Mouse (Mus musculus): ENCODE data around the gene Zbtb45. TPM values are rescaled to one million over a fixed set of nuclear protein-coding genes. Genes with fewer than 3 reads are reported as not detected.

Gene Zbtb45
- polyA plus RNA-seq, 1 experiment from 2014 or later, result 25.0 TPM

GRCm38 (mm10) chr7:13009143-13010004, 460 bp downstream of the Zbtb45 start:
- Histone ChIP-seq H3K9me3 (ENCODE audit: control insufficient read depth, low read length) (no peaks in the 10 kb centered on the region), H3K27ac (ENCODE audit: low read depth, low read length) (peak overlapping the region; percentile 94), H3K4me2 (replicated peaks; ENCODE audit: low read depth, low read length) (peak overlapping the region; percentile 78), H3K36me3 (ENCODE audit: control insufficient read depth, insufficient read depth, low read length) (peaks cover 6% of the 10 kb centered on the region; the same call in 1 of the 2 replicates), H3K4me3 (ENCODE audit: low read depth, low read length) (peak overlapping the region; percentile 64), H3K27me3 (ENCODE audit: control insufficient read depth, insufficient read depth, low read length) (peaks cover 7% of the 10 kb centered on the region), H3K4me1 (replicated peaks; ENCODE audit: control insufficient read depth, insufficient read depth, low read length) (peaks cover 2% of the 10 kb centered on the region; the same call in 1 of the 2 replicates), H3K9ac (ENCODE audit: low read depth, low read length) (peak overlapping the region; percentile 85)
- WGBS, result 1% methylated on average over 42 of the region's 42 CpGs
- DNase-seq (ENCODE audit: low spot score), result peak; percentile 96
- peak; percentile 90 for ATAC-seq (ENCODE audit: low FRiP score)

DNA sequence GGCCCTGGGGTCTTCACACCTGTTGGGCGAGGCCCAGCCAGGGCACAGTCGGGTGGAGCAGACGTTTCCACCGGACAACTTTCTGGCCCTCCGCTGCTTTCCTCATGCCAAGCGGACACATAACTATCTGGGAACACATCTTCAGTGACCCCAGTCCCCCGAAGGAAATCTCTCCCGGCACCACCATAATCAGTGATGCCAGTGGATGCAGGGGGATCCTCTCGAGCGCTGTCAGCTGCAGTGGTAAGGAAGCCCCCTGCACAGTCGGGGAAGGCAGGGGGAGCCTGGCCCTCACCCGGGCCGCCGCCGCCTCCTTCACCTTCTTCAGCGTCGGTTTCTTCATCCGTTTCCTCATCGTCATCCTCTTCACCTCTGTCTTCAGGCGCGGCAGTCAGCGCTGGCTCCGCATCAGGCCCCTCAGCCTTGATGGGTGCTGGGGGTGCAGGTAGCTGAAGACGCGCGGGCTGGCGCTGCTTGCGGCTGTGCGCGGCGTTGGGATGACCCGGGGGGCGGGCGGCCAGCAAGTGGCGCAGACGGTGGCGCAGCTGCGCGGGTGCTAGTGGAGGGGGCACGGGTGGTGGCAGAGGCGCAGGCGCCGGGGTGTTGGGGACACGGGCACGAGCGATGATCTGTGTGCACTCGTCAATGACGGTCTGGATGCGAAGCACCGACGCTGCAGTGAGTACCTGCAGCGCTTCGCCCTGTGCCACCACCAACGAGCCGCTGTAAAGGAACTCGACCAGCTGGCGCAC, 2.3 kb downstream of the Zbtb45 start:
- Histone ChIP-seq H3K27ac (ENCODE audit: low read depth, low read length) (no peak overlapping the region), H3K36me3 (ENCODE audit: control insufficient read depth, insufficient read depth, low read length) (peaks cover 6% of the 10 kb centered on the region; the same call in 1 of the 2 replicates), H3K4me1 (replicated peaks; ENCODE audit: control insufficient read depth, insufficient read depth, low read length) (peaks cover 2% of the 10 kb centered on the region; the same call in 1 of the 2 replicates), H3K4me2 (replicated peaks; ENCODE audit: low read depth, low read length) (peak overlapping the region; percentile 22), H3K4me3 (ENCODE audit: low read depth, low read length) (peak overlapping the region; percentile 16; the same call in 1 of the 2 replicates), H3K9ac (ENCODE audit: low read depth, low read length) (0 out of 2 replicates have a peak overlapping the region, but pooled peaks have one; percentile 7), H3K27me3 (ENCODE audit: control insufficient read depth, insufficient read depth, low read length) (peaks cover 7% of the 10 kb centered on the region), H3K9me3 (ENCODE audit: control insufficient read depth, low read length) (no peaks in the 10 kb centered on the region)
- ATAC-seq (ENCODE audit: low FRiP score), result no peak
- DNase-seq (ENCODE audit: low spot score), result peak; percentile 9
- 37% methylated on average over 57 of the region's 57 CpGs for WGBS

DNA sequence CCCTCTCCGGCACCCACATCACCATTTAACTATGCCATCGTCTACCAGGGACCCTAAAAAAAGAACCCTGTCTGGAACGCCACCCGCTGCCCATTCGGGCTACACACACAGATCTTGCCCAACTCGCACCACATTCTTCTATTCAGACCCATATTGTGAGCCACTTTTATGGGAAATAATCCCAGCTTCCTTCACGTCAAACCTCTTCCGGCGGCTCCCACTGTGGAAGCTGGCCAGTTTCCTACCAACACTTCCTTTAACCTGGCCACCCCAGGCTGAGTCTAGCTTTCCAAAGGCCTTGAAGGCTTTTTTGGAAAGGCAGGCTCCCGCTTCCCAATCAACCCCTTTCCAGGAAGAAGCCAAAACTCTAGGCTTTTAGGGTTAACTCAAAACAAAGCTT, 3.3 kb downstream of the Zbtb45 start:
- H3K9me3 ChIP-seq (ENCODE audit: control insufficient read depth, low read length), result no peaks in the 10 kb centered on the region
- no peak overlapping the region for H3K27ac ChIP-seq (ENCODE audit: low read depth, low read length)

DNA sequence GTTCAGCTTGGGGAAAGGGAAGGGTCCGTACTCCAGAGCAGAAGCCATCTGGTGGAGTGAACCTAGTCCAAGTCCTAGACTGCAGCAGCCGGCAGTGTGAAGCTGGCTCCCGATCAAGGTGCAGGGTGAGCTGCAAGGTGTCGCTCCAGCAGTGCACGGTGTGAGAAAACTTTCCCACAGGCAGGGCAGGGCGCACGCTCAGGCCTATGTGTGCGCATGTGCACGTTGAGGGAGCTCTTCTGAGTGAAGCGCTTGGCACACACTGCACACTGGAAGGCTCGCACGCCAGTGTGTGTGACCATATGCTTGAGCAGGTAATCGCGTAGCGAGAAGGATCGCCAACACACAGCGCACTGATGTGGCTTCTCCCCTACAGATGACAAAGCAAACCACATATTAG, 3.8 kb downstream of the Zbtb45 start:
- no peaks in the 10 kb centered on the region for H3K9me3 ChIP-seq (ENCODE audit: control insufficient read depth, low read length)
- no peak for ATAC-seq (ENCODE audit: low FRiP score)
- H3K27me3 ChIP-seq (ENCODE audit: control insufficient read depth, insufficient read depth, low read length), result peaks cover 7% of the 10 kb centered on the region
- H3K4me2 ChIP-seq (replicated peaks; ENCODE audit: low read depth, low read length), result no peak overlapping the region
- WGBS, result 88% methylated on average over 17 of the region's 17 CpGs
- H3K4me3 ChIP-seq (ENCODE audit: low read depth, low read length), result no peak overlapping the region
- H3K4me1 ChIP-seq (replicated peaks; ENCODE audit: control insufficient read depth, insufficient read depth, low read length), result peaks cover 2% of the 10 kb centered on the region; the same call in 1 of the 2 replicates
- DNase-seq (ENCODE audit: low spot score), result no peak
- H3K36me3 ChIP-seq (ENCODE audit: control insufficient read depth, insufficient read depth, low read length), result peaks cover 6% of the 10 kb centered on the region; the same call in 1 of the 2 replicates
- no peak overlapping the region for H3K9ac ChIP-seq (ENCODE audit: low read depth, low read length)
- no peak overlapping the region for H3K27ac ChIP-seq (ENCODE audit: low read depth, low read length)

More for the DNA sequence above, 3.3 kb downstream of the Zbtb45 start:
- H3K4me2 ChIP-seq (replicated peaks; ENCODE audit: low read depth, low read length), result no peak overlapping the region
- 88% methylated on average over 10 of the region's 10 CpGs for WGBS
- DNase-seq (ENCODE audit: low spot score), result no peak
- H3K27me3 ChIP-seq (ENCODE audit: control insufficient read depth, insufficient read depth, low read length), result peaks cover 7% of the 10 kb centered on the region
- H3K4me3 ChIP-seq (ENCODE audit: low read depth, low read length), result no peak overlapping the region
- peaks cover 2% of the 10 kb centered on the region; the same call in 1 of the 2 replicates for H3K4me1 ChIP-seq (replicated peaks; ENCODE audit: control insufficient read depth, insufficient read depth, low read length)
- H3K9ac ChIP-seq (ENCODE audit: low read depth, low read length), result no peak overlapping the region
- peaks cover 6% of the 10 kb centered on the region; the same call in 1 of the 2 replicates for H3K36me3 ChIP-seq (ENCODE audit: control insufficient read depth, insufficient read depth, low read length)
- ATAC-seq (ENCODE audit: low FRiP score), result no peak

DNA sequence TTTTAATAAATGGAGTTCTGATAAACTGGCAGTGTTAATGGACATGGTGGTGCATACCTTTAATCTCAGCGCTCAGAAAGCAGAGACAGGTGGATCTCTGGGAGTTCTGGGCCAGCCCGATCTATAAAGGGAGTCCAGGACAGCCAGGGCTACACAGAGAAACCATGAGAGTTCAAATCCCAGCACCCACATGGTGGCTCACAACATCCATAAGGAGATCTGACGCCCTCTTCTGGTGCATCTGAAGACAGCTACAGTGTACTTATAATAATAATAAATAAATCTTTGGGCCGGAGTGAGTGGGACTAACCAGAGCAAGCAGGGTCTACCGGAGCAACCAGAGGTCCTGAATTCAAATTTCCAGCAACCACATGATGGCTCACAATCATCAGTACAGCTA, 6.5 kb downstream of the Zbtb45 start:
- 73% methylated on average over 5 of the region's 5 CpGs for WGBS
- Histone ChIP-seq H3K27ac (ENCODE audit: low read depth, low read length) (no peak overlapping the region), H3K4me3 (ENCODE audit: low read depth, low read length) (no peak overlapping the region), H3K9me3 (ENCODE audit: control insufficient read depth, low read length) (no peaks in the 10 kb centered on the region), H3K9ac (ENCODE audit: low read depth, low read length) (no peak overlapping the region), H3K27me3 (ENCODE audit: control insufficient read depth, insufficient read depth, low read length) (peaks cover 7% of the 10 kb centered on the region), H3K4me1 (replicated peaks; ENCODE audit: control insufficient read depth, insufficient read depth, low read length) (no peaks in the 10 kb centered on the region; the same call in 1 of the 2 replicates), H3K4me2 (replicated peaks; ENCODE audit: low read depth, low read length) (no peak overlapping the region), H3K36me3 (ENCODE audit: control insufficient read depth, insufficient read depth, low read length) (peaks cover 6% of the 10 kb centered on the region; the same call in 1 of the 2 replicates)
- DNase-seq (ENCODE audit: low spot score), result no peak
- no peak for ATAC-seq (ENCODE audit: low FRiP score)

DNA sequence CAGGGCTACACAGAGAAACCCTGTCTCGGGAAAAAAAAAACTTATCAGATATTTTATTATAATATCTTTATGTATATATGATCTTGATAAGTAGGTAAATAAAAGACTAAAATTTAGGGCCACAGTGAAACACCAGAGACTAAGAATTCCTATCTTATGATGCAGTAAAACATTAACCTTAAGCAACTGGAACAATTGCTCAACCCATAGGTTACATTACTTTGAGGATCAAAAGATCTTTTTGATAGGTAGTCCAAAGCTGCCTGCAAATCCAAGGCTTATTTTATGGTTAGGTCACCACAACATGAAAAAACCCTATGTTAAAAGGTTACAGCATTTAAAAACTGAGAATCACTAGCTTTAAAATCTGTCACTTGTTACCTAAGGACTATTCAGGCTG, 8.2 kb downstream of the Zbtb45 start:
- H3K4me2 ChIP-seq (replicated peaks; ENCODE audit: low read depth, low read length), result no peak overlapping the region
- H3K27me3 ChIP-seq (ENCODE audit: control insufficient read depth, insufficient read depth, low read length), result no peaks in the 10 kb centered on the region
- no peak overlapping the region for H3K9ac ChIP-seq (ENCODE audit: low read depth, low read length)
- DNase-seq (ENCODE audit: low spot score) (no peak), ATAC-seq (ENCODE audit: low FRiP score) (no peak)
- H3K9me3 ChIP-seq (ENCODE audit: control insufficient read depth, low read length), result no peaks in the 10 kb centered on the region
- H3K36me3 ChIP-seq (ENCODE audit: control insufficient read depth, insufficient read depth, low read length), result peaks cover 6% of the 10 kb centered on the region; the same call in 1 of the 2 replicates
- no peak overlapping the region for H3K4me3 ChIP-seq (ENCODE audit: low read depth, low read length)
- no peaks in the 10 kb centered on the region for H3K4me1 ChIP-seq (replicated peaks; ENCODE audit: control insufficient read depth, insufficient read depth, low read length)
- H3K27ac ChIP-seq (ENCODE audit: low read depth, low read length), result no peak overlapping the region
- WGBS, result 70% methylated on average over 1 of the region's 1 CpGs

DNA sequence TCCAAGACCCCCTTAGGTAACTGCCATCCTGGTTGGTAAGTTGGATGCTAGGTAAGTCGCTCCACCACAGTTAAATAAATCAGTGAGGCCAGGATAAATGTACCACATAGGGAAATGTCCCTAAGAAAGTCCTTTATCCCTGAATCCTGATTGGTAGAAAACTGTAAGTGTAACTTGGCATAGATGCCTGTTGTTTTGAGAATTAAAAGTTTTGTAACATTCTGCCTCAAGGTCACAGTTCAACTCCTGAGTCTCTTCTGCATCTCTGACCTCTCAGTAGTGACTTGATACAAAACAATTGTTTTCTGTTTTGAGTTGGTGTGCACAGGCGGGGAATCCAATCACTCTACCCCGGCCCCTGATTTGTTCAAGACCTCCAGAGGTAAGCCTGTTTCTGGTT, 11.0 kb downstream of the Zbtb45 start, which contains the start of gene Trim28:
Gene Trim28 (plus strand): TSS at position 264 of the 400 bp plus-strand sequence.
- no peak for DNase-seq (ENCODE audit: low spot score)
- no peak within 1 kb of the TSS for H3K4me2 ChIP-seq (replicated peaks; ENCODE audit: low read depth, low read length)
- no peaks in the 10 kb centered on the region for H3K4me1 ChIP-seq (replicated peaks; ENCODE audit: control insufficient read depth, insufficient read depth, low read length)
- no peak within 1 kb of the TSS for H3K27ac ChIP-seq (ENCODE audit: low read depth, low read length)
- no peak within 1 kb of the TSS for H3K4me3 ChIP-seq (ENCODE audit: low read depth, low read length)
- no peaks in the 10 kb centered on the region for H3K27me3 ChIP-seq (ENCODE audit: control insufficient read depth, insufficient read depth, low read length)
- no peaks in the 10 kb centered on the region for H3K36me3 ChIP-seq (ENCODE audit: control insufficient read depth, insufficient read depth, low read length)
- no peak within 1 kb of the TSS for H3K9ac ChIP-seq (ENCODE audit: low read depth, low read length)
- H3K9me3 ChIP-seq (ENCODE audit: control insufficient read depth, low read length), result no peaks in the 10 kb centered on the region
- WGBS, result 89% methylated on average over 3 of the region's 3 CpGs
- ATAC-seq (ENCODE audit: low FRiP score), result no peak

DNA sequence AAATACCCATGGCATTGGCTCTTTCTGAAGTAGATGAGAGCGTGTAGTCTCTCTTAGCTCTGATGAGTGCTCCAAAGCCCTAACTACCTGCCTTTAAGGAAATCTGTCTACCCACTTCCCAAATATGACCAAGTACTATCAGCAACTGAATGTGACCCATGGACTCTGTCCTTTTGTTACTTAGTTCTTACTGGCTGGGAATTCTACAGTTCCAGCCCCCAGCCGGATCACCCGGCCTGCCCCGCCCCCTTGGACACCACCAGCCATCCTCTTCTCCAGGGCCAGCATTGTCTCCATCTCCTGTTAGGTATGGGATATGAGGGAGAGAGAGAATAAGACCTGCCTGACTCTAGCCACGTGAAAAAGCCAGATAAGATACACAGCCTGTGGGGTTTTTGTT, 11.8 kb downstream of the Zbtb45 start, which contains the start of gene Slc27a5:
Gene Slc27a5 (minus strand): TSS at position 140 of the 400 bp plus-strand sequence.
- Histone ChIP-seq H3K36me3 (ENCODE audit: control insufficient read depth, insufficient read depth, low read length) (no peaks in the 10 kb centered on the region), H3K4me2 (replicated peaks; ENCODE audit: low read depth, low read length) (no peak within 1 kb of the TSS), H3K9ac (ENCODE audit: low read depth, low read length) (no peak within 1 kb of the TSS), H3K27ac (ENCODE audit: low read depth, low read length) (no peak within 1 kb of the TSS), H3K4me3 (ENCODE audit: low read depth, low read length) (no peak within 1 kb of the TSS), H3K27me3 (ENCODE audit: control insufficient read depth, insufficient read depth, low read length) (no peaks in the 10 kb centered on the region), H3K9me3 (ENCODE audit: control insufficient read depth, low read length) (no peaks in the 10 kb centered on the region), H3K4me1 (replicated peaks; ENCODE audit: control insufficient read depth, insufficient read depth, low read length) (no peaks in the 10 kb centered on the region)
- no peak for DNase-seq (ENCODE audit: low spot score)
- 82% methylated on average over 5 of the region's 5 CpGs for WGBS
- ATAC-seq (ENCODE audit: low FRiP score), result no peak

Data from hindbrain, embryonic 11.5 days (tissue).